Mouse (Mus musculus) retina, adult 2 months (tissue): ENCODE data around the gene Fancc.
A peak's percentile ranks its signal among the peaks of the same experiment; 100 is the strongest.
"Not testable (repeated sequence)": the region's sequence is repeated elsewhere in the genome, so short reads cannot be mapped to it uniquely, and the experiment has no call there.

Source experiments
- DNase-seq: peaks from one replicate; pipeline ENCODE4 v3.0.0-alpha.2; 2012; ENCODE audit warnings: low read depth, low spot score

Gene Fancc

GRCm38 (mm10) chr13:63353312-63353711 lies 143.8 kb downstream of the Fancc start:
- not testable (repeated sequence) for DNase-seq

GRCm38 (mm10) chr13:63350076-63350475 lies 147.0 kb downstream of the Fancc start:
- DNase-seq: no peak

- no peak for DNase-seq
Observed at GRCm38 (mm10) chr13:63347639-63348038, 149.4 kb downstream of the Fancc start.

- no peak for DNase-seq
Observed at GRCm38 (mm10) chr13:63345476-63346225, 151.4 kb downstream of the Fancc start.

- DNase-seq: no peak
Observed at GRCm38 (mm10) chr13:63344481-63344880, 152.6 kb downstream of the Fancc start.

- DNase-seq: no peak
Observed at GRCm38 (mm10) chr13:63342781-63343180, 154.3 kb downstream of the Fancc start.

DNA sequence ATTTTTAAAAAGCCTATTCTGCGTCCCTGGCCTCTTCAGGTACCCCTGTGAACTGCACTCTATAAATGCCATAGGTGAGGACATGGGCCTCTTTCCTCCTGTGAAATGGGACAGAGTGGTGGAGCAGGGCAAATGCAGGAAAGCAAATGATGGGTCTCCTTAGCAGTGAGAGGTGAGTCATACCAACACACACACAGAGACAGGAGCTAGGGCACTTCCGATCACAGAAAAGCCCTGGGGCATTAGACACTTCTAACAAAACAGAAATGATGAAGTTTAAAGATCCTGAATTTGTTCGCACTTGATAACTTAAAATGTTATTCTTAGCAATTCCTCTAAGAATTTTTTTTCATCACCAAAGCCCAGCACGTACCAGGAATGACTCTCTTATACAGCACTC lies 157.1 kb downstream of the Fancc start:
- DNase-seq: no peak

- DNase-seq: peak; percentile 74
Observed at GRCm38 (mm10) chr13:63337239-63337960, 159.7 kb downstream of the Fancc start.

- no peak for DNase-seq
Observed at GRCm38 (mm10) chr13:63336335-63336734, 160.7 kb downstream of the Fancc start.

GRCm38 (mm10) chr13:63335421-63336134 lies 161.5 kb downstream of the Fancc start:
- DNase-seq: no peak

DNA sequence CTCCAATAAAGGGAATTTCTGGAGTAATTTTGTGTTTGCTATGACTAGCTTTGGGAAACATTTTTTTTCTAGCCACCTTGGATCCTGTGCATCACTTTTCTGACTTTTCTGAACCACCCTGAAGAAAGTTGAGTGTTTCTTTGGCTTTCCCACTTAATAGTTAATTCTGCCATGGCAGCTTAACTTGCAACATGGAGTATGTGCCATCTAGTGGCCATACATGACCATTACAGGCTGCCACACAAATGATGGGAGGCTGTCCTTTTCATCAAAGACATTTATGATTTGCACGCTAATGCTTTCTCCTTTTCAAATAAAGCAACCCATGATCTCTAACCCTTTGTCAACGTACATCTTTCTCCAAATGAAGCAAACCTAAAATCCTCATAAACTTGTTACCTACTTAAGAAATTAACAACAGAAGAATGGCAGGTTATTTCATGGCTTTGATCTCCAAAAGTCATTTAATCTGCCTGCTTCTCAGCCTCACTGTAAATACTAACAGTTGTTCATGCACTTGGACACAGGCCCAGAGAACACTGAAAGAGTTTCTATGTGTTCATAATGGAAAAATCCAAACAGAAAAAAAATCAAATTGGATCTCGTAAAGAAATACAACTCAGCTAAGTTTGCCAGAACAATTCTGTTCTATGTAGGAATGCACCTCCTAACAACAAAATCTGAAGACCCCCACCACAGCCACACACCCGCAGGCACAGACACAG lies 164.3 kb downstream of the Fancc start:
- no peak for DNase-seq

- no peak for DNase-seq
Observed at GRCm38 (mm10) chr13:63331379-63331778, 165.7 kb downstream of the Fancc start.

DNA sequence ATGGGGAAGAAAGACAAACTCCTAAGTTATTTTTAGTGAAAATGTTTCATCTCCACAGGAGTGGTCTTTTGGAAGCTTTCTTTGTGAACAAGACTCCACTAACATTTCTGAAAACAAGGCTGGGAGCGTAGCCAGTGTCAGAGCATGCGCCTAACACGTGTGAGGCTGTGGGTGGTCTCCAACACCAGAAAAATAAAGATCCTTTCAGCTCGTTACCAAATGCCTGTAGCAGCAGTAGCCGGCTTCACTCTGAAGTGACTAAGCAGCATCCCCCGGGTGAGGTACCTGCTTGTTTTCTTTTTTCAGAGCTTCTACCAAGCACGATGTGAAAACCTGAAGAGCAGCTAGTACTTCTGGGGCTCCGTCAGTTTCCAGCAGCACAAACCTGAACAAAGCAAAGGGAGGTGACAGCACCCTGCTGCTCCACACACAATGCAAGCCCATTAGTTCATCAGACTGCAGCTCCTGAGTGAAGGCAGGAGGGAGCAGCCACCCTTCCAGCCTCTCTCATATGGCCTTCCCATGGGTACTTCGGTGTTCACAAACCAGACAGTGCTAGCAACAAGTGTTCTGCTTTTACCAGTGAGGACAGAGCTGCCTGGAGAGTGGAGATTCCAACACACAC lies 166.7 kb downstream of the Fancc start:
- no peak for DNase-seq

- no peak for DNase-seq
Observed at GRCm38 (mm10) chr13:63326015-63326414, 171.1 kb downstream of the Fancc start.

DNA sequence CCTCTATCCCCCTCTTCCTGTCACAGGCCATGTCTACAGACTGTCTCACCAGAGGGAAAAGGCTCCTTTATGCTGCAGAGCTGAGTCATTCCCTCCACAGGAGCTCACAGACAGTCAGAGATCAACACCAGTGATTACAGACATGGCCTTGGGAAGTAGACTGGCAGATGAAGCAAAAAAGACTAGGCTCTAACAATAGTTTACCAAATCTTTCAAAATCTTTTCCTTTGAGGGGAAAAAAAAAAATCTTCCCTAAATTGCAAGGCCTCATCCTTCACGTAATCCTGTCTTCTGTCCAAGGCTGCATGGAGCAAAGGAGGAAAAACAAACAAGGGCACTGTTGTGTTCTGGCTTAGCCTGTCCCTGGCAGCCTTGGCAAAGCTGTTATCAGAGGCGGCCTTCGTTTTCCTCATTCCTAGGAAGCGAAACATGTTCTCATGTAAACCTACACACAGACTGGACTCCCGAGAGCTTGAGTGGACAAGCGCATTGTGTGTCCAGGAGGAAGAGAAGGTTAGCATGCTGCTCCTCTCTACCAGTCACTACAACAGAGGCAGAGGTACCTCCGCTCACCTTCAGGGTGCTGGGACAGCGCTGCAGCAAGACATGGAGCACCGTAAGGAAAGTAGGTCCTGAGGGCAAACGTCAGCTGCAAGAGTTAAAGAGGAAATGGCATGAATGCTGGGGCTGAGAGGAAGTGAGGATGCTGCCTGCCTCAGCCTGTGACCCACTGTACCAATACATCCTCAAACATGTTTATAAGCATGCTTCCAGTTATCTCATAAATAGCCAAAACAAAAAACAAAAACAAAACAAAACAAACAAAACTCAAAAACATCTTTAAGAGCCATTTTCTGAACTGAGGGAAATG lies 171.9 kb downstream of the Fancc start:
- DNase-seq: no peak

GRCm38 (mm10) chr13:63324311-63324710 lies 172.8 kb downstream of the Fancc start:
- no peak for DNase-seq

DNA sequence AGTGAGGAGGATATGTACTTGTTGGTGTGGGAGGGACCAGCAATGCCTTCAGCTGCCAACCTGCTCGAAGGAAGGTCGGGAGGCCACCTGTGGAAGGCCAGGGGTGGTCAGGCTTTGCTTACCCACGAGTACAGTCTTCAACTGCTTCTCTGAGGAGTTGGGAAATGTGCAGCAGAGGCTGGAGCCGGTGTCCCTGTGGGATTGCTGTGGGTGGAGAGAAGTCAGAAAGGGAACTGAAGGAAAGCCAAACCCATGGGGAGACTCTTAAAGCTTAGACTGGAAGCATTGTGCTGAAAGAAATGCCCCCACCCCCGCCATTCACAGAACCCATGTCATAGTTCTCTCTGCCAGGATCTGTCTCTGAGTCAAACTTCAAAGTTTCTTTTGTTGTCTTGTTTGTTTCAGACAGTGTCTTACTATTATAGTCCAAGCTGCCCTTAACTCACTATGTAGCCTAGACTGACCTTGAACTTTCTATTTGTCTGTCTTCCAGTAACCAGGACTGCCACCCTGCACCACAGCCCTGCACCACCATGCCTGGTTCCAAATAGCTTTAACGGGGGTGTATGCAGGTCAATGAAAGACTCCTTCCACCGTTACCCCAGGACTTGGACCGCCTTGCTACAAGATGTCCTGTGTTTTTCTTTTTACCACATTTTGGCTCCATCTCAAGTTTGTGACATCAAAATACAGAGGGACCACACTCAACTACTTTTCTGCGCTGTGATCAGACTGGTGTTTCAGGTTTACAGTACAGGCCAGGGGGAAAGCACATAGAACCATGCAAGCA lies 173.6 kb downstream of the Fancc start:
- no peak for DNase-seq

GRCm38 (mm10) chr13:63322756-63323155 lies 174.3 kb downstream of the Fancc start:
- DNase-seq: no peak

GRCm38 (mm10) chr13:63321689-63322088 lies 175.4 kb downstream of the Fancc start:
- no peak for DNase-seq

GRCm38 (mm10) chr13:63319814-63320213 lies 177.3 kb downstream of the Fancc start:
- no peak for DNase-seq
